Mouse (Mus musculus) fibroblast of lung, adult 2 months (primary cell): ENCODE measurements around the gene Cdk10.

ENCODE experiments used
- DNase-seq: peaks from one replicate; pipeline ENCODE4 v3.0.0-alpha.2; 2011; ENCODE audit warnings: low read depth

Cdk10 gene

GRCm38 (mm10) chr8:123271901-123272300 lies 47.3 kb downstream of the Cdk10 start:
- DNase-seq, result no peak

GRCm38 (mm10) chr8:123274447-123274846 lies 49.8 kb downstream of the Cdk10 start:
- DNase-seq, result no peak

- no peak for DNase-seq
Measured at GRCm38 (mm10) chr8:123275096-123275495, 50.5 kb downstream of the Cdk10 start.

GRCm38 (mm10) chr8:123278445-123278844 lies 53.8 kb downstream of the Cdk10 start:
- DNase-seq, result no peak

GRCm38 (mm10) chr8:123279828-123280227 lies 55.2 kb downstream of the Cdk10 start:
- DNase-seq, result no peak

GRCm38 (mm10) chr8:123280302-123281094 lies 55.9 kb downstream of the Cdk10 start:
- no peak for DNase-seq
